Mouse (Mus musculus): ENCODE measurements at regions not wholly inside any gene's neighbourhood (a gene's known extent, or its start where the extent isn't known, plus 50 kb on each side); places are given as distances from the start of the nearest gene placed in this dataset.

- 93% methylated on average over 5 of the region's 5 CpGs for WGBS
Measured at GRCm38 (mm10) chr12:118438882-118439281, 137.6 kb upstream of the Sp4 start.

GRCm38 (mm10) chr12:118432703-118433102 lies 131.5 kb upstream of the Sp4 start:
- Histone ChIP-seq H3K36me3 (no peaks in the 10 kb centered on the region), H3K4me2 (replicated peaks) (no peak overlapping the region), H3K27me3 (no peaks in the 10 kb centered on the region), H3K27ac (replicated peaks) (no peak overlapping the region), H3K9ac (replicated peaks) (no peak overlapping the region), H3K4me3 (no peak overlapping the region), H3K4me1 (no peaks in the 10 kb centered on the region), H3K9me3 (no peaks in the 10 kb centered on the region)
- 46% methylated on average over 4 of the region's 4 CpGs for WGBS
- no peak for ATAC-seq (replicated peaks)

More at GRCm38 (mm10) chr12:118438882-118439281, 137.6 kb upstream of the Sp4 start:
- Histone ChIP-seq H3K4me2 (replicated peaks) (no peak overlapping the region), H3K9ac (replicated peaks) (no peak overlapping the region), H3K27ac (replicated peaks) (no peak overlapping the region), H3K27me3 (no peaks in the 10 kb centered on the region), H3K36me3 (no peaks in the 10 kb centered on the region), H3K4me1 (no peaks in the 10 kb centered on the region), H3K9me3 (no peaks in the 10 kb centered on the region), H3K4me3 (no peak overlapping the region)
- ATAC-seq (replicated peaks), result no peak

GRCm38 (mm10) chr12:118428384-118428783 lies 127.1 kb upstream of the Sp4 start:
- no peak overlapping the region for H3K4me3 ChIP-seq
- no peaks in the 10 kb centered on the region for H3K27me3 ChIP-seq
- H3K4me1 ChIP-seq, result no peaks in the 10 kb centered on the region
- no peaks in the 10 kb centered on the region for H3K9me3 ChIP-seq
- 80% methylated on average over 5 of the region's 5 CpGs for WGBS
- no peak overlapping the region for H3K4me2 ChIP-seq (replicated peaks)
- ATAC-seq (replicated peaks), result no peak
- H3K36me3 ChIP-seq, result no peaks in the 10 kb centered on the region
- H3K27ac ChIP-seq (replicated peaks), result no peak overlapping the region
- H3K9ac ChIP-seq (replicated peaks), result no peak overlapping the region

GRCm38 (mm10) chr12:118415956-118416355 lies 114.7 kb upstream of the Sp4 start:
- H3K9ac ChIP-seq (replicated peaks), result no peak overlapping the region
- ATAC-seq (replicated peaks), result no peak
- H3K36me3 ChIP-seq, result no peaks in the 10 kb centered on the region
- 91% methylated on average over 1 of the region's 1 CpGs for WGBS
- H3K4me2 ChIP-seq (replicated peaks), result no peak overlapping the region
- H3K27ac ChIP-seq (replicated peaks), result no peak overlapping the region
- H3K4me1 ChIP-seq, result no peaks in the 10 kb centered on the region
- no peak overlapping the region for H3K4me3 ChIP-seq
- H3K27me3 ChIP-seq, result no peaks in the 10 kb centered on the region
- no peaks in the 10 kb centered on the region for H3K9me3 ChIP-seq

GRCm38 (mm10) chr12:118411767-118412430 lies 110.7 kb upstream of the Sp4 start:
- Histone ChIP-seq H3K4me3 (no peak overlapping the region), H3K4me2 (replicated peaks) (no peak overlapping the region), H3K27ac (replicated peaks) (no peak overlapping the region), H3K36me3 (no peaks in the 10 kb centered on the region), H3K27me3 (no peaks in the 10 kb centered on the region), H3K9ac (replicated peaks) (no peak overlapping the region), H3K9me3 (no peaks in the 10 kb centered on the region), H3K4me1 (no peaks in the 10 kb centered on the region)
- no peak for ATAC-seq (replicated peaks)
- WGBS, result 78% methylated on average over 7 of the region's 7 CpGs

GRCm38 (mm10) chr12:118410917-118411316 lies 109.7 kb upstream of the Sp4 start:
- H3K4me1 ChIP-seq, result no peaks in the 10 kb centered on the region
- H3K9ac ChIP-seq (replicated peaks), result no peak overlapping the region
- no peaks in the 10 kb centered on the region for H3K27me3 ChIP-seq
- no peak overlapping the region for H3K4me2 ChIP-seq (replicated peaks)
- no peak overlapping the region for H3K4me3 ChIP-seq
- H3K27ac ChIP-seq (replicated peaks), result no peak overlapping the region
- H3K9me3 ChIP-seq, result no peaks in the 10 kb centered on the region
- ATAC-seq (replicated peaks), result no peak
- H3K36me3 ChIP-seq, result no peaks in the 10 kb centered on the region

- Histone ChIP-seq H3K36me3 (no peaks in the 10 kb centered on the region), H3K27ac (replicated peaks) (no peak overlapping the region), H3K9me3 (no peaks in the 10 kb centered on the region), H3K4me1 (peaks cover 11% of the 10 kb centered on the region; the same call in 1 of the 2 replicates), H3K27me3 (no peaks in the 10 kb centered on the region), H3K4me3 (no peak overlapping the region), H3K4me2 (replicated peaks) (no peak overlapping the region), H3K9ac (replicated peaks) (no peak overlapping the region)
- ATAC-seq (replicated peaks), result no peak
Measured at GRCm38 (mm10) chr12:118405135-118405534, 103.9 kb upstream of the Sp4 start.

GRCm38 (mm10) chr12:118404171-118404570 lies 102.9 kb upstream of the Sp4 start:
- Histone ChIP-seq H3K9me3 (no peaks in the 10 kb centered on the region), H3K27me3 (no peaks in the 10 kb centered on the region), H3K4me1 (peaks cover 11% of the 10 kb centered on the region; the same call in 1 of the 2 replicates), H3K4me2 (replicated peaks) (no peak overlapping the region), H3K27ac (replicated peaks) (no peak overlapping the region), H3K4me3 (no peak overlapping the region), H3K36me3 (no peaks in the 10 kb centered on the region), H3K9ac (replicated peaks) (no peak overlapping the region)
- ATAC-seq (replicated peaks), result no peak
- 24% methylated on average over 5 of the region's 5 CpGs for WGBS

GRCm38 (mm10) chr12:118403519-118404087 lies 102.4 kb upstream of the Sp4 start:
- Histone ChIP-seq H3K9ac (replicated peaks) (no peak overlapping the region), H3K27me3 (no peaks in the 10 kb centered on the region), H3K4me2 (replicated peaks) (no peak overlapping the region), H3K9me3 (no peaks in the 10 kb centered on the region), H3K4me1 (peaks cover 11% of the 10 kb centered on the region; the same call in 1 of the 2 replicates), H3K4me3 (no peak overlapping the region), H3K27ac (replicated peaks) (no peak overlapping the region), H3K36me3 (no peaks in the 10 kb centered on the region)
- 86% methylated on average over 4 of the region's 4 CpGs for WGBS
- no peak for ATAC-seq (replicated peaks)

GRCm38 (mm10) chr12:118401377-118401776 lies 100.1 kb upstream of the Sp4 start:
- H3K4me2 ChIP-seq (replicated peaks), result no peak overlapping the region
- no peaks in the 10 kb centered on the region for H3K36me3 ChIP-seq
- H3K9ac ChIP-seq (replicated peaks), result no peak overlapping the region
- H3K4me1 ChIP-seq, result peaks cover 11% of the 10 kb centered on the region; the same call in 1 of the 2 replicates
- H3K4me3 ChIP-seq, result no peak overlapping the region
- no peaks in the 10 kb centered on the region for H3K27me3 ChIP-seq
- no peaks in the 10 kb centered on the region for H3K9me3 ChIP-seq
- no peak overlapping the region for H3K27ac ChIP-seq (replicated peaks)
- no peak for ATAC-seq (replicated peaks)

GRCm38 (mm10) chr12:118391654-118392053 lies 90.4 kb upstream of the Sp4 start:
- H3K4me2 ChIP-seq (replicated peaks), result no peak overlapping the region
- H3K9ac ChIP-seq (replicated peaks), result no peak overlapping the region

GRCm38 (mm10) chr12:118381013-118381412 lies 79.8 kb upstream of the Sp4 start:
- 96% methylated on average over 3 of the region's 3 CpGs for WGBS
- Histone ChIP-seq H3K4me3 (no peak overlapping the region), H3K9ac (replicated peaks) (no peak overlapping the region), H3K4me2 (replicated peaks) (no peak overlapping the region), H3K4me1 (peaks cover 9% of the 10 kb centered on the region; the same call in 1 of the 2 replicates), H3K27me3 (no peaks in the 10 kb centered on the region), H3K27ac (replicated peaks) (no peak overlapping the region), H3K36me3 (no peaks in the 10 kb centered on the region), H3K9me3 (no peaks in the 10 kb centered on the region)
- no peak for ATAC-seq (replicated peaks)

More at GRCm38 (mm10) chr12:118391654-118392053, 90.4 kb upstream of the Sp4 start:
- ATAC-seq (replicated peaks), result no peak
- Histone ChIP-seq H3K27ac (replicated peaks) (no peak overlapping the region), H3K9me3 (no peaks in the 10 kb centered on the region), H3K4me3 (no peak overlapping the region), H3K36me3 (no peaks in the 10 kb centered on the region), H3K27me3 (no peaks in the 10 kb centered on the region), H3K4me1 (no peaks in the 10 kb centered on the region)

- Histone ChIP-seq H3K36me3 (no peaks in the 10 kb centered on the region), H3K27ac (replicated peaks) (no peak overlapping the region), H3K9me3 (no peaks in the 10 kb centered on the region), H3K4me2 (replicated peaks) (no peak overlapping the region), H3K9ac (replicated peaks) (no peak overlapping the region), H3K4me1 (peaks cover 9% of the 10 kb centered on the region; the same call in 1 of the 2 replicates), H3K4me3 (no peak overlapping the region), H3K27me3 (no peaks in the 10 kb centered on the region)
- WGBS, result 15% methylated on average over 5 of the region's 5 CpGs
- ATAC-seq (replicated peaks), result peak; percentile 53; the same call in 1 of the 2 replicates
Measured at GRCm38 (mm10) chr12:118377898-118378297, 76.7 kb upstream of the Sp4 start.

Data from forebrain, embryonic 15.5 days (tissue).